Mouse (Mus musculus): ENCODE measurements at regions not wholly inside any gene's neighbourhood (a gene's known extent, or its start where the extent isn't known, plus 50 kb on each side); places are given as distances from the start of the nearest gene placed in this dataset.

GRCm38 (mm10) chr9:76881830-76882229 is 163.8 kb downstream of the Tinag start:
- TF ChIP-seq MAFK (IDR thresholded peaks at IDR 0.05; ENCODE audit: insufficient read depth, low read depth, low read length) (no peak), ZNF384 (IDR thresholded peaks at IDR 0.05; ENCODE audit: low read depth, low read length) (no peak), CHD2 (IDR thresholded peaks at IDR 0.05; ENCODE audit: low read depth, low read length) (no peak)
